Mouse (Mus musculus): ENCODE data around the gene Ddo. TPM values are rescaled to one million over a fixed set of nuclear protein-coding genes. Genes with fewer than 3 reads are reported as not detected.

Gene Ddo
- polyA plus RNA-seq, 1 experiment from 2014 or later = 0.18 TPM

GRCm38 (mm10) chr10:40687407-40687806 is 57.6 kb downstream of the Ddo start:
- Histone ChIP-seq H3K4me1 (ENCODE audit: control insufficient read depth, insufficient read depth, low read length) (0 out of 2 replicates have a peak, but pooled peaks cover 3% of the 10 kb centered on the region), H3K27me3 (ENCODE audit: control insufficient read depth, insufficient read depth, low read length) (no peaks in the 10 kb centered on the region), H3K4me3 (ENCODE audit: low read depth, low read length) (no peak overlapping the region), H3K27ac (ENCODE audit: low read depth, low read length) (no peak overlapping the region), H3K4me2 (no peak overlapping the region), H3K9ac (ENCODE audit: low read length) (no peak overlapping the region), H3K36me3 (ENCODE audit: control insufficient read depth, insufficient read depth, low read length) (no peaks in the 10 kb centered on the region), H3K9me3 (ENCODE audit: control insufficient read depth, low read length) (no peaks in the 10 kb centered on the region)
- ATAC-seq (ENCODE audit: low FRiP score) = no peak
- DNase-seq (ENCODE audit: low spot score, missing footprints) = no peak
- 91% methylated on average over 2 of the region's 2 CpGs for WGBS

- ATAC-seq (ENCODE audit: low FRiP score) = no peak
These were observed 58.5 kb downstream of the Ddo start for GRCm38 (mm10) chr10:40688266-40688665.

GRCm38 (mm10) chr10:40688873-40689272 is 59.1 kb downstream of the Ddo start:
- H3K4me2 ChIP-seq = no peak overlapping the region
- no peaks in the 10 kb centered on the region for H3K4me1 ChIP-seq (ENCODE audit: control insufficient read depth, insufficient read depth, low read length)
- H3K4me3 ChIP-seq (ENCODE audit: low read depth, low read length) = no peak overlapping the region
- H3K9me3 ChIP-seq (ENCODE audit: control insufficient read depth, low read length) = no peaks in the 10 kb centered on the region
- H3K9ac ChIP-seq (ENCODE audit: low read length) = no peak overlapping the region
- no peaks in the 10 kb centered on the region for H3K36me3 ChIP-seq (ENCODE audit: control insufficient read depth, insufficient read depth, low read length)
- 44% methylated on average over 1 of the region's 1 CpGs for WGBS
- H3K27me3 ChIP-seq (ENCODE audit: control insufficient read depth, insufficient read depth, low read length) = no peaks in the 10 kb centered on the region
- ATAC-seq (ENCODE audit: low FRiP score) = no peak
- H3K27ac ChIP-seq (ENCODE audit: low read depth, low read length) = no peak overlapping the region
- DNase-seq (ENCODE audit: low spot score, missing footprints) = no peak

More at GRCm38 (mm10) chr10:40688266-40688665, 58.5 kb downstream of the Ddo start:
- Histone ChIP-seq H3K4me3 (ENCODE audit: low read depth, low read length) (no peak overlapping the region), H3K4me2 (no peak overlapping the region), H3K27ac (ENCODE audit: low read depth, low read length) (no peak overlapping the region), H3K4me1 (ENCODE audit: control insufficient read depth, insufficient read depth, low read length) (no peaks in the 10 kb centered on the region), H3K9me3 (ENCODE audit: control insufficient read depth, low read length) (no peaks in the 10 kb centered on the region), H3K36me3 (ENCODE audit: control insufficient read depth, insufficient read depth, low read length) (no peaks in the 10 kb centered on the region), H3K27me3 (ENCODE audit: control insufficient read depth, insufficient read depth, low read length) (no peaks in the 10 kb centered on the region), H3K9ac (ENCODE audit: low read length) (no peak overlapping the region)
- no peak for DNase-seq (ENCODE audit: low spot score, missing footprints)
- 88% methylated on average over 6 of the region's 6 CpGs for WGBS

- ATAC-seq (ENCODE audit: low FRiP score) = no peak
- 84% methylated on average over 4 of the region's 4 CpGs for WGBS
- H3K9ac ChIP-seq (ENCODE audit: low read length) = no peak overlapping the region
These were observed 68.8 kb downstream of the Ddo start for GRCm38 (mm10) chr10:40698652-40699051.

GRCm38 (mm10) chr10:40711127-40711526 is 81.3 kb downstream of the Ddo start:
- Histone ChIP-seq H3K4me3 (ENCODE audit: low read depth, low read length) (no peak overlapping the region), H3K9me3 (ENCODE audit: control insufficient read depth, low read length) (no peaks in the 10 kb centered on the region), H3K4me1 (ENCODE audit: control insufficient read depth, insufficient read depth, low read length) (peaks cover 2% of the 10 kb centered on the region; the same call in 1 of the 2 replicates), H3K27me3 (ENCODE audit: control insufficient read depth, insufficient read depth, low read length) (no peaks in the 10 kb centered on the region), H3K36me3 (ENCODE audit: control insufficient read depth, insufficient read depth, low read length) (no peaks in the 10 kb centered on the region), H3K4me2 (no peak overlapping the region), H3K9ac (ENCODE audit: low read length) (no peak overlapping the region), H3K27ac (ENCODE audit: low read depth, low read length) (no peak overlapping the region)
- no peak for DNase-seq (ENCODE audit: low spot score, missing footprints)
- 89% methylated on average over 7 of the region's 7 CpGs for WGBS
- ATAC-seq (ENCODE audit: low FRiP score) = no peak

More at GRCm38 (mm10) chr10:40698652-40699051, 68.8 kb downstream of the Ddo start:
- no peak overlapping the region for H3K27ac ChIP-seq (ENCODE audit: low read depth, low read length)
- no peaks in the 10 kb centered on the region for H3K9me3 ChIP-seq (ENCODE audit: control insufficient read depth, low read length)
- H3K4me3 ChIP-seq (ENCODE audit: low read depth, low read length) = no peak overlapping the region
- H3K4me2 ChIP-seq = no peak overlapping the region
- DNase-seq (ENCODE audit: low spot score, missing footprints) = no peak
- no peaks in the 10 kb centered on the region for H3K4me1 ChIP-seq (ENCODE audit: control insufficient read depth, insufficient read depth, low read length)
- H3K36me3 ChIP-seq (ENCODE audit: control insufficient read depth, insufficient read depth, low read length) = no peaks in the 10 kb centered on the region
- no peaks in the 10 kb centered on the region for H3K27me3 ChIP-seq (ENCODE audit: control insufficient read depth, insufficient read depth, low read length)

- Histone ChIP-seq H3K9me3 (ENCODE audit: control insufficient read depth, low read length) (no peaks in the 10 kb centered on the region), H3K4me3 (ENCODE audit: low read depth, low read length) (no peak overlapping the region), H3K27ac (ENCODE audit: low read depth, low read length) (no peak overlapping the region), H3K36me3 (ENCODE audit: control insufficient read depth, insufficient read depth, low read length) (no peaks in the 10 kb centered on the region), H3K4me2 (no peak overlapping the region), H3K9ac (ENCODE audit: low read length) (no peak overlapping the region), H3K4me1 (ENCODE audit: control insufficient read depth, insufficient read depth, low read length) (peaks cover 2% of the 10 kb centered on the region; the same call in 1 of the 2 replicates), H3K27me3 (ENCODE audit: control insufficient read depth, insufficient read depth, low read length) (no peaks in the 10 kb centered on the region)
- peak; percentile 82 for ATAC-seq (ENCODE audit: low FRiP score)
- 40% methylated on average over 9 of the region's 9 CpGs for WGBS
- DNase-seq (ENCODE audit: low spot score, missing footprints) = no peak
These were observed 83.3 kb downstream of the Ddo start for GRCm38 (mm10) chr10:40713018-40713608.

GRCm38 (mm10) chr10:40713829-40714228 is 84.0 kb downstream of the Ddo start:
- H3K4me3 ChIP-seq (ENCODE audit: low read depth, low read length) = no peak overlapping the region
- no peak overlapping the region for H3K27ac ChIP-seq (ENCODE audit: low read depth, low read length)
- DNase-seq (ENCODE audit: low spot score, missing footprints) = no peak
- no peak overlapping the region for H3K4me2 ChIP-seq
- ATAC-seq (ENCODE audit: low FRiP score) = no peak
- no peaks in the 10 kb centered on the region for H3K9me3 ChIP-seq (ENCODE audit: control insufficient read depth, low read length)
- H3K4me1 ChIP-seq (ENCODE audit: control insufficient read depth, insufficient read depth, low read length) = peaks cover 2% of the 10 kb centered on the region; the same call in 1 of the 2 replicates
- WGBS = 93% methylated on average over 9 of the region's 9 CpGs
- H3K9ac ChIP-seq (ENCODE audit: low read length) = no peak overlapping the region
- H3K27me3 ChIP-seq (ENCODE audit: control insufficient read depth, insufficient read depth, low read length) = no peaks in the 10 kb centered on the region
- H3K36me3 ChIP-seq (ENCODE audit: control insufficient read depth, insufficient read depth, low read length) = no peaks in the 10 kb centered on the region

- Histone ChIP-seq H3K4me3 (ENCODE audit: low read depth, low read length) (no peak overlapping the region), H3K36me3 (ENCODE audit: control insufficient read depth, insufficient read depth, low read length) (no peaks in the 10 kb centered on the region), H3K4me1 (ENCODE audit: control insufficient read depth, insufficient read depth, low read length) (peaks cover 2% of the 10 kb centered on the region; the same call in 1 of the 2 replicates), H3K27me3 (ENCODE audit: control insufficient read depth, insufficient read depth, low read length) (no peaks in the 10 kb centered on the region), H3K4me2 (no peak overlapping the region), H3K9ac (ENCODE audit: low read length) (no peak overlapping the region), H3K27ac (ENCODE audit: low read depth, low read length) (no peak overlapping the region), H3K9me3 (ENCODE audit: control insufficient read depth, low read length) (no peaks in the 10 kb centered on the region)
- DNase-seq (ENCODE audit: low spot score, missing footprints) (no peak), ATAC-seq (ENCODE audit: low FRiP score) (no peak)
- 87% methylated on average over 4 of the region's 4 CpGs for WGBS
These were observed 85.3 kb downstream of the Ddo start for GRCm38 (mm10) chr10:40715151-40715550.

- no peaks in the 10 kb centered on the region for H3K36me3 ChIP-seq (ENCODE audit: control insufficient read depth, insufficient read depth, low read length)
- no peak overlapping the region for H3K9ac ChIP-seq (ENCODE audit: low read length)
- 90% methylated on average over 8 of the region's 8 CpGs for WGBS
- no peak overlapping the region for H3K4me3 ChIP-seq (ENCODE audit: low read depth, low read length)
- no peaks in the 10 kb centered on the region for H3K9me3 ChIP-seq (ENCODE audit: control insufficient read depth, low read length)
- H3K27me3 ChIP-seq (ENCODE audit: control insufficient read depth, insufficient read depth, low read length) = no peaks in the 10 kb centered on the region
- peaks cover 2% of the 10 kb centered on the region; the same call in 1 of the 2 replicates for H3K4me1 ChIP-seq (ENCODE audit: control insufficient read depth, insufficient read depth, low read length)
- no peak overlapping the region for H3K4me2 ChIP-seq
- no peak overlapping the region for H3K27ac ChIP-seq (ENCODE audit: low read depth, low read length)
- no peak for DNase-seq (ENCODE audit: low spot score, missing footprints)
- ATAC-seq (ENCODE audit: low FRiP score) = no peak
These were observed 86.5 kb downstream of the Ddo start for GRCm38 (mm10) chr10:40716296-40716695.
